Mouse (Mus musculus) adrenal gland, postnatal 10 days (tissue): ENCODE results near the gene Mkrn3. TPM values are rescaled to one million over a fixed set of nuclear protein-coding genes. Genes with fewer than 3 reads are reported as not detected.

Experiments used
- DNase-seq: peaks from one replicate; pipeline ENCODE4 v3.0.0; 2021; ENCODE audit warnings: mixed read lengths
- long read RNA-seq, 2 experiments: library from polyadenylated mRNA; stranded (forward); transcript quantifications; one replicate each; pipeline ENCODE4 v2.0.0; 2021
- total RNA-seq, 2 experiments: library from RNA; stranded (reverse); gene quantifications; 2 replicates each; pipeline ENCODE4 v1.2.3; 2021

The Mkrn3 gene
- 1 to 10 TPM; 1.3 to 2.4 TPM for total RNA-seq
- long read RNA-seq, experiment 1, partial matches to known transcripts, result 0 of 4 reads
- long read RNA-seq, experiment 1, other reads (novel, unspliced or antisense), result 0 of 4 reads
- long read RNA-seq, experiment 2, transcript Mkrn3-201 (1 exons, 2,547 nt), result major isoform, 5 of 5 reads
- long read RNA-seq, experiment 2, partial matches to known transcripts, result 0 of 5 reads
- long read RNA-seq, experiment 2, other reads (novel, unspliced or antisense), result 0 of 5 reads

DNA sequence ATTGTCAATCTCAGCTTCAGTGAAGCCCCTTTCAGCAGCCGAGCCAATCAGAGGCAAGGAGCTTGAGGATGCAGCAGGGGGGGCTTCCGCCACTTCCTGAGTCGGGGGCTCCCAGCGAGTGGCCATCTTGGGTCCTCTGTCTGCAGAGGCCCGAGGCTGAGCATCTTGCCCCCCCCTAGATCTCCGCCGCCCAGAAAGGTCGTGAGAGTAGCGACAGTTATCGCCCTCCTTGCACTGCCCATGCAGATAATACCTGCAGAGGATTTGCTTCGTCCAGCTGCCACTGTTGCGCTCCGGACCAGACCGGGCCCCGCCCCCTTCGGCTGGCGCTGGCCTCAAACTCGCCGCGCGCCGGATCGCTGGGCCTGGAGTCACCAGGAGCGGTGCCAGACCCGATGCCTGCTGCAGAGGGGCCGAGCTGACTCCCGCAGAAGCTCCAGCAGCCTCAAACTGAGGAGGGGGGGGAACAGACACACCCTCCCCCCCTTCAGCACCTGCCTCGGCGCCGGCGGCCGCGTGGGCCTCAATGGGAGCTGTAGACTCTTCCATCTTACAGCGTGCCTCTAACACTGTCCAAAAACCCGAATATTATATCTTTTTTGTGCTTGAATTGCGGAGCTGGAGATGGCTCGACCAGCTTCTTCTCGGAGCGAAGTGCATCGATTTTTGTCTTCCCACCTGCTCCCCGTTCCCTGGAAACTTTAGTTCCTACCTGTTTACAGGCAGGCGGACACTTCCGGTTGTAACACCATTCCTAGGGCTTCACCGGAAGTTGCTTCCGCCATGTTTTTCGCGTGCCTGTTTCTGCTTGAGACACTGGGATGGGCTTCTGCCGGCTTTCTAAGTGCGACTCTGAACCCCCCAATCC is at the start of gene Mkrn3:
TSS of gene Mkrn3 (minus strand) at position 647 of the 868 bp plus-strand sequence.
- peak; percentile 84 for DNase-seq

DNA sequence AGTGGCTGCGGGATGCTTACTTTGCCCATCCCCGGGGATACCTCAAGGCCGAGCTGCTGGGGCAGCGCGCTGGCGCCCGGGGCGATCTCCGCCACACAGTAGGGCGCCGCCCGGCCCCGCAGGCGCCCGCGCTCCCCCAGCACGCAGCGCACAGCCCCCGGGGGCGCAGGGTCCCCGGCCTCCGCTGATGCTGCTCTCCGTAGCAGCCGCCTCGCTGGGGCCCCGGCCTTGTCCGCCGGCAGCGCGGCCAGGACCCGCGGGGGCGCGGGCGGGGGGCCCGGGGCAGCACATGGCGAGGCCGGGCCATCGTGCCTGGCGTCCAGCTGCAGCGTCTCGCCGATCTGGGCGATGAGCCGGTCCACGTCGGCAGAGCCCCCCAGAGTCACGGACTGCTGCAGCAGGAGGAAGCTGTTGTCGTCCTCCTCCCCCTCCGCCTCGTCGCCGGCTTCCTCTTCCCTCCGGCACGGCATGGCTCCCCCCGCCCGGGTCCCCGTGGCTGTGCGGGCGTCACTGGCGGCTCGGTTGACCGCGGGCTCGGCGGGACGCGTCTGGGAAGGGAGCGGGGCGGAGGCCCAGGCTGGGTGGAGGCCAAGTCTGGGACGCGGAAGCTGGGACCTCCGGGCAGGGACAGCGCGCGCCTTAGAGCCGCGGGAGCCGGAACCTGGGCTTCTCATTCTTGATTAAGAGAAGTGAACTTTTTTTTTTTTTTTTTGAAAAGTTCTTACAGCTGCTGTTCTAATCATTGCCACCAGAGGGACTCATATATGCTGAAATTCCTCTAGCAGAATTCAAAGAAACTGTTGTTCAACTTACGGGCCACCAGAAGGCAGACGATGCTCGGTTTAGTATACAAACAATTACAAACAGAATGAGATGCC is 44.2 kb upstream of the Mkrn3 start, which contains the start of gene Peg12:
TSS of gene Peg12 (minus strand) at position 633 of the 878 bp plus-strand sequence.
- peak; percentile 59 for DNase-seq

DNA sequence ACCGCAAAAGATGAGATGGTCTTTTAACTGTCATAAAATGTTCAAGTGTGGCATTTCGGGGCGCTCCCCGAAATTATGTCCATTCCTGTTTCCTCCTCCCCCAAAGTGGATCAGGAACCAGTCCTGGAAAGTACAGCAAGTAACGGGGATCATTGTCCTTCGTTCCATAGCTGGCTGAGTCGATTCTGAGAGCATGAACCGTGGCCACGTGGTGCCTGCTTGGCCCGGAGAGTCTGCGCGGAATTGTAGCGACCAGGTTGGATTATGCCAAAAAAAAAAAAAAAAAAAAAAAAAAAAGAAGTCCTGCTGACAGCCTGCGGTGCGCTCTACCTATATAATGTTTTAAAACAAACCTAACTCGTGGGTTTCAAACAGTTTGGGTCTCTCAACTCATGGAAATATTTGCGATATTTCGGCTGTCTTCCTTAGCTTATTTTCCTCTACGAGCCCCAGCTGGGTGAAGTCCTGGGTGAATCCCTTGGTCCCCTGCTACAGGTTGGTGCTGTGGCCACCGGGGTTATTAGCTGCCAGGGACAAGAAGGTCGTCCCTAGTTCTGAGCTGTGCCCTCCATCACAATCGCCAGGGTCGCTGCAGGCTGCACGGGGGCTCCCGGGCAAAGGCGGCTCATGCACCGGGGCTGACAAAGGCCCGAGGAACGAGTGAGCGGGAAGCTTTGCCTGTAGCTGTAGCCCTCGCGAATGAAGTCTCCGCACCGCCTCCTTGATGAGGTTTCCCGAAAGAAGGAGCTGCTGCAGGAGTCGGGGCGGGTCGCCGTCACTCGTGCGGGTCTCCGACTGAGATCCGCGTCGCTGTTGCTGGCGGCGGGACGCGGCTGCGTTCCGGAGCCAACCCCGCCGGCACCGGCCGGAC is 43.3 kb upstream of the Mkrn3 start:
- peak; percentile 22 for DNase-seq

DNA sequence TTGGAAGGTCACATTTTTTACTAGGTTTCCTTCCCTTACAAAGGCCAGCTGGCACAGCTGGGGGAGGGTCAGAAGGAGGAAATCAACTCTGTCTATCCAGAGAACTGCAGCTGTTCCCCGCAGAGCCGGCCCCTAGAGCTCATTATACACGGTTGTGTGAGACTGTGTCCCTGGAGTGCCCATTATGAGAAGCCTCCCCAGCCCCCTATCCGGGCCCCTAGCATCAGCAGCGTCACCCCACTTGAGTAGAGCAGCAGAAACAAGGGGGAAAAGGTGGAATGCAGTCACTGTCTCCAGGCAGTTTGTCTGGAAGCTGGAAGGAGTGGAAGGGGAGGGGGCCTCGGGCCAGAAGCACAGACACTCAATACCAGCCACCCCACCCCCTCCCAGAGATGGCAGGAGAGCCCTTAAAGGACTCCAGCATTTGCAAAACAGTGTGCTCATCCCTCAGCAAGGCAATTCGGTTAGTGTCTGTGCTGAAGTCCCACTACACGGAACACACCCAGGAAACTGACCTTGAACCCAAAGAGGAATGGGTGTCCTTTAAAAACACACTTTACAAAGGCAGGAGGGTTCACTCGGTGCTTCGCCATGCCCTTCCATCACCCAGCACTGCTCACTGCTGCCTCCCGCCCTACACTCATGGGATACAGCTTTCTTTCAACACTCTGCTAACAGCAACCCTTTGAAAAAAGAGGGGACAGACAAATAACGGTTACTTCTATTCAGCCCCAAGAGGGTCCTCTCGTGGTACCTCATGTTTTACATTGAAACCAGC is 42.5 kb upstream of the Mkrn3 start:
- peak; percentile 3 for DNase-seq

DNA sequence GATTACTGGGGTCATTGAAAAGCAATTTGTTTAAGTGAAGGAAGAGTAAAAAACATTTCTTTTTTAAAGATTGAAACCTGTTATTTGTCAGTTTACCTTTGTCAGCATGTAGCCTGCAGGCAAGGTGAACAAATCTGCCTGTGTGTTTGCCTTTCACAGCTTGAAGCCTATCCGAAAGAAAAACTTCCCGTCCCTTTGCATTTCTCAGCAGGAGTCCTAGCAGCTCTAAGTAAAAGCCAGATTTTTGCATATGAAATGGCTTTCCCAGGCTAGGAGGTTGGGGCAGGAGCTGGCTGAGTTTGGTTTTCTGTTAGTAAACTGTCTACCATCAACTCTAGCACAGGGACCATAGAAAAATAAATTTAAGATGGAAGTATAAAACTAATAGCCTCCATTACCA is 32.4 kb upstream of the Mkrn3 start:
- no peak for DNase-seq

DNA sequence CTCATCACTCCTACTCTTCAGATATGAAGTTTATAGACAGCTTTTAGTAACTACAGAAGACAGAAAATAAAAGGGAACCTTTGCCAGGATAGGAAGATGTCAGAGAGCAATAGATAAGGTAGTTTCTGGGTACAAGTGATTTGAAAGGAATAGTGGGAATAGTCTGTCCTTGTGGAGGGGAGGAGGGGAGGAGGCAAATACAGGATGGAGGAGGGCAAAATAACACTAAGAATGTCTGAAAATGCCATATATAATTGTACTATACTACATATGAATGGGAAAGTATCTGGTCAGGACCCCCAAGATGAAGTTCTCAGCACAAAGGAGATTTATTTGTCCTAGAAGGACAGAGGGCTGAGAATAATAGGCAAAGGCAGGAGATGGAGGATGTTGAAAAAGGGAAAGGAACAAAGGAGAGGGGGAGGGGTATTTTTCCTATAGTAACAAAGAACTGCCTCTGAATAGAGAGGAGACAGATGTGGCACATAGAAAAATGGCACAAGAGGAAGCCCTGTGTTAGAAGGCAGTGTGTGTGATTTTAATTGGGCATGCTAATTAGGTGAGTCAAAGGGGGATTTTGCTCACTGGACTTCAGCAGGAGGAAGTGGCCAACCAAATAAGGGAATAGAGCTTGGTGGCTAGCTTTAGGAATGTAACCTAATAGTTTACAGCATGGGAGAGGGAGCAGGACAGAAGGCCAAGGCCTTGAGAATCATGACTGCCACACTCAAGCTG is 25.7 kb upstream of the Mkrn3 start:
- DNase-seq, result no peak

DNA sequence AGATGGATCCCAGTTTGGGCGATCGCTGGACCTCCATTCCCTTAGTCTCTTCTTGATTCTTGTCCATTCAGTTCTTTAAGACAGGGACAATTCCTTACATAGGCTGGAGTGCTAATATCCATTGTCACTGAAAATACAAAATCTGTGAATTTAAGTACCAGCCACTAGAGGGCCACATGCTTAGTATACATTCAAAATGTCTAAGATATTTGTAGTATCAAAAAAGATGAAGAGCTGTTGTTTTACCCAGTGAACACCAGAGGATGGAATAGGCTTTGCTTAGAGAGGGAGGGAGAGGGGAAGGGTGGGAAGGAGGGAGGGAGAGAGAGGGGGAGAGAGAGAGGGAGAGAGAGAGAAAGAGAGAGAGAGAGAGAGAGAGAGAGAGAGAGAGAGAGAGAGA is 16.5 kb upstream of the Mkrn3 start:
- no peak for DNase-seq

DNA sequence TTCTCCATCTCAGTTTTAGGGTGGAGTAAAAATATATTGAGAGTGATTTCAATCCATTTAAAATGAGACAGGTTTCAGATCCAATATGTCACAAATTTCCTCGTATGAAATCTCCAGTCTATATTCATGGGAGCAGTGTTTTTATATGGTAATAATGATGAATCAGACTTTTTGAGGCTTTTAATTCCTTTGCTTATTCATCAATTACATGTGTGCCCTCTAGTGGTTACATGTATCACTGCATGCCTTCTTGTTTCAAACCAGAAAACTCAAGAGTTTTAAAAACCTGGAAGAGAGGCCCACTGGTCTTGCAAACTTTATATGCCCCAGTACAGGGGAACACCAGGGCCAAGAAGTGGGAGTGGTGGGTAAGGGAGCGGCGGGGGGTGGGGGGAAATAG is 13.3 kb upstream of the Mkrn3 start:
- no peak for DNase-seq

DNA sequence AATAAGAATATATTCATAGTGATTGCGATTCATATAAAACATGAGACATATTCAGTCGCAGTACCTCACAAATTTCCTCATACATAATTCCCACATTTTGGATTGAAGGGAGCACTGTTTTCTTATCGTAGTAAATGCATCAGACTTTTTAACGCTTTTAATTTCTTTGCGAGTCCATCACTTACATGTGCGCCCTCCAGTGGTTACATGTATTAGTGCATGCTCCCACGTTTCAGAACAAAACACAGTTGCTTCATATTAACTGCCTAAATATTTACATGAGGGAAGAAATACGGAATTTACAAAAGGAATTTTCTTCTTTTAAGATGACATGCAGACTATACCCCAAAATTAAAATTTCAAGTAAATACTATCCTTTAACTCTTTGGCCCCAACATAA is 8.4 kb upstream of the Mkrn3 start:
- DNase-seq, result peak; percentile 48

DNA sequence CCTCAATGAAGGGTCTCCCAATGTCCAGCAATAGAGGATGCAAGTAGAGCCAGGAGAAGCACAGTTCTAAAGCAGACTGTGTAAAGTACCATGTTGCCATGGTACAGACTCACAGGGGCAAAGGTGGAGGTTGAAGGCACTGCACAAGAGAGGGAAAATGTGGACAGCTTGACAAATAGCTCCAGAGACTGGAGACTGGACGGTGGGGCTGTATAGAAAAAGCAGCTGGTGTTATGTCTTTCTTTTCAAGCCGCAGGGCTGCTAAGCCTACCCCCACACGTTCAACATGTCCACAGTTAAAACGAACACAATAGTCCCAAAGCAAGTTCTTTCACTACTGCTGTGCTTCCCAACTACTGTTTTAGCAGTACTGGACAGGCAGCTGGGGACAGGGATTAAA is 3.3 kb upstream of the Mkrn3 start:
- DNase-seq, result no peak

DNA sequence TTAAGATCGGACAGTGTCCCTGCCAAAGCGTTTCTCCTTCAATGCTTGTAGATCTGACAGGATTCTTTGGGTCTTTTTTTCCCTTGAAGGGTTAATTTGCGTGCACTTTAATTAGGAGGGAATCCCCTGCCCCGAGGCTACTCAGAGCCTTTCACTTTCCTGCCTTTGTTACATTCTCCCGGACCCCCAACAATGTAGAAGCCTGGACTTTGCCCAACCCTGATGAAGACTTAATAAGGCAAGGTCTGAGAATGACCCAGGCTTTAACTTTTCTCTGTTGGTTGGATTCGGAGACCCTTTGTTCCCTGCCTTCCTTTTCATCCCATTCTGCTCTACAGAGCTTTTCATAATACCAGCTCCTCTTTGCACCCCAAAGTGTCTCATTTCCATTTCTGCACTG is 627 bp upstream of the Mkrn3 start:
- DNase-seq, result no peak

DNA sequence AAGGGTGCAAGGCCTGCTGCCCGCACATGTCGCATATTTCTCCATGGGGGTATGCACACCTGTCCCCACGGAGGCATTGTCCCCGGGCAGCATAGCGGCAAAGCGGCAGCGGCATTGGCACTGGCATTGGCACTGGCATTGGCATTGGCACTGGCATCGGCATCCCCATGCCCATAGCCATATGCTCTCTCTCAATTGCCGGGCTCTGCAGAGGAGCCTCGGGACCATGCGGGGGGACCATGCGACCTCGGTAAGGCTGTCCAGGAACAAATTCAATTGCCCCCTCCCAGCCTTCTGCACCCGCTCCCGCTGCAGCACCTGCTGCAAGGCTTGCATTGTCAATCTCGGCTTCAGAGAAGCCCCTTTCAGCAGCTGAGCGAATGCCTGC is 840 bp downstream of the Mkrn3 start:
- peak; percentile 1 for DNase-seq

DNA sequence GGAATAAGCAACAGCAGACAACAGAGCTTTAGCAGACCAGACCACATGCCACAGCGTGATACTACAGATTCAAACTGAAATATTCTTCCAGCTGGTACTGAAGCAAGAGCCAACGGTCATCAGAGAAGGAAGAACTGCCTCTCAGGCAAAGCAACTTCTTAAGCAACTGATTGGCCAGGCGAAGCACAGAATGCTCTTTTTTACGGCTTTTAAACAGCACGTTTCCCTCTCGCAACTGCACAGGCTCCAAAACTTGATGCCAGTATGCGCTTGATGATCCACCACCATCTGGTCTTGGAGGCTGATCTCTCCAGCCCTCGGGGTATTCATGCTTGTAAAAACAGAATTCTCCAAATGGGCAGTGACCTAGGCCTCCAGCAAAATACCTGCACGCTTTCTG is 1.6 kb downstream of the Mkrn3 start:
- DNase-seq, result no peak

DNA sequence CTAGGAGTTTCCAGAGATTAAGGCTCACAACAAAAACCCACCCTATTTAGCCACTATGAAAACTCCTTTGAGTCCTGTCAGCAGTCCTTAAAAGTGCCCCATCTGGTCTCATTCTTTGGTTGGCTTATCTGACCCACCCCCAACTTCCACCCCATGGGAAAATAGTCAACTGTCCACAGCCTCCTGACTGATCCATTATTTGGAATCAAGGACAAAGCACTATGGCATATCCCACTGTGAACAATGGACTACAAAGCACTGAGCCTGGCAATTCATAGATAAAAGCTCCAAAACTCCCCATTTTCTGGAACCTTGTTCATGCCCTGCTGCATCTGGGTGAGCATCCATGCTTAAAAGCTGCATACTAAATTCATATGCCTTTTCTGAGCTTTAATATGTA is 3.8 kb downstream of the Mkrn3 start:
- DNase-seq, result no peak

DNA sequence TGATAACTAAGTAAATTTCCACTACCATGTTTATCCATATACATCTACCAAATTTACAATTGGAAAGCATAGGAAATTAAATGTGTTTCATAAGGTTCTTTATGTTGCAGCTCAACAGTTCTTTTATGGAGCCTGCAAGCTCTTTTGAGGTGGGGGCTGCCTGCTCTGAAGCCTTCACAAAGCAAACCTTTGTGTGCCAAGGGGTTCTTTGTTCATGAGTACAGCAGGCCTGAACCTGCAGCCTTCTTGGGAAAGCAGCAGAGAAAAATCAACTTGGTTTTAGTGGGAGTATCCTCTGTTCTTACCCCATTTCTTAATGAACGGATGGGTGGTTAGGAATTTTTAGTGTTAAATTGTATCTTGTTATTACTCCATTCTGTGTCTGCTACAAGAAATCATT is 4.7 kb downstream of the Mkrn3 start:
- DNase-seq, result no peak

DNA sequence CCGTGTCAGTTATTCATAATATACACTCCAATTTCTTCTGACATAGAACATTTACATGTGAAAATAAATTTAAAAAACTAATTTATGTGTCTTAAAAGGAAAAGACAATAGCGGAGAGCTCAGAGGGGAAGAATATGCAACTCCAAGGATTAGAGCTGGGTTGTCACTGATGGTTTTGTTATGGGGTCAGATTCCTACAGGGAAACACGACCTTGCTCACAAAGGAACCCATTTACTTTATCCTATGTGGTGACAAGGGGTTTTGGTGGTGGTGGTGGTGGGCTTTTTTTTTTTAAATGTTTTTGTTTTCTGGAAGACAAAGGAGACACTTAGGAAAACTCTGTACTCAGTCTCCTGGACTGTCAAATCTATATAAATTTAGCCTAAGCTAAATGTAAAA is 12.1 kb downstream of the Mkrn3 start:
- DNase-seq, result no peak

DNA sequence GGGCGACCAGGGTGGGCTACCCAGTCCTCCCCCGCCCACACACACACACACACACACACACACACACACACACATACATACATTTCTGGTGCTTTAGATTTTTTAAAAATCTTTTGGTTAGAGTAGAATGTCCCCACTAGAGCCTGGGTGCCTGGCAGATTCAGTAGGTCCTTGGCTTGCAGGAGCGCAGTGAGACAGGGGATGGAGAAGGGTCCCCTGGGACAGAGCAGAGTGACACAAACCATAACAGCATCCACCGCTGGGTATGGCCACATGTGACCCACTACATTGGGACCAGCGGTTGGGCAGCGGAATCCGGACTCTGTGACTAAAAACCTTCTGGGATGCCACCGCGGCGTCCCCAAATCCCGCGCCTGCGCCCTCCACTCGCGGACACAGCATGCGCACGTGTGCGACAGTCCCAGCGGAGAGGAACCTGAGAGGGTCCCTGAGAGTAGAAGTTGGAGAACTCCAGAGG is 13.3 kb downstream of the Mkrn3 start:
- no peak for DNase-seq

DNA sequence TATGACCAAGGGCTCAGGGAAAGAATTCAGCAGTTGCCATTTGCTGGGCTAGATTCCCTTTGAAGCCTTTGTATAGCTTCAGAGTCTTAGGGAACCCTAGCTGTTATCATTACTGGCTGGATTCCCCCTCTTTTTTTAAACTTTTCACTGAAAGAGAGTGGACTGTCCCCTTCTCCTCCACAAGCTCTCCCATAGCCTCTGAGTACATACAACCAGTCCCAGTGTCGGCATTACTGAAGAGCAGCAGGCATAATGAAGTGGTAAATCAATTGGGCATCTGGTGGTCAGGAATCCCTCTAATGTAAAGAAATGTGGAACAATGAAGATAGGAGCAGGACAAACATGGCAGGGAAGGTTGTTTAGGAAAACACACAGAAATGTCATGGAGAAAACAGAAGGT is 27.7 kb downstream of the Mkrn3 start:
- DNase-seq, result no peak

DNA sequence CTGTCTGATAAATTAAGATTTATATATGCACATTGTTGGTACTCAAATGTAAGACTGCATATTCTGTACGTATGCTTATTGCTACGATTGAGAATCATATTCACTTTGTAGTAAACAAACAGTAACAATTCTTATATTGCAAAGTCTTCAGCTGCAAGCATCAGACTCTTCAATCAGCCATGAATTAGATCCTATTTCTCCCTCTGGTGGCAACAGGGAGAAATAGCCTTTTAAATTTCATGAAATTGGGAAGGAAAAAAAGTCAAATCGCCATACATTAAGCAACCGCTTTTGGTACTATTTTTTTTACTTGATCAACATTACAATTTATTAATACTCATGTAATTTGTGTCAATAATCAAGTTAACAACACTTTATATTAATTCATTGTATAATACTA is 31.6 kb downstream of the Mkrn3 start:
- no peak for DNase-seq

DNA sequence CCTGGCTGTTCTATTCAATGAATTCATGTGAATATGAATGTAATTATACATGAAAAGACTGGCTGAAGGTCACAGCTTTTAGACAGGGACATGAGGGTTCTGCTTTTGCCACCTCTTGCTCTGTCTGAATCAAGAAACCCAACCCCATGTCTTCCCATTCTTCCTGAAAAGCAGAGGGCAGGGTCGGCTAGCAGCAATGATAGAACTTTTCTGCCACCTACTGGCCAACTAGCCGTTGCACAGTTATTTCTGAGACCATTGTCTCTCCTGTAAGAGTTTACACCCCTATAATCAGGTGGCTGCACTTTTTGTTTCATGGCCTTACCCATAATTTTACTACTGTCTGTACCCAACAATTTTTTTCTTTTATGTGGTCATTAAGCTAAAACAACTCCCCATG is 37.5 kb downstream of the Mkrn3 start:
- peak; percentile 61 for DNase-seq
